Mouse (Mus musculus) kidney, embryonic 16.5 days (tissue): ENCODE data around the gene Olfr1416. TPM values are rescaled to one million over a fixed set of nuclear protein-coding genes. Genes with fewer than 3 reads are reported as not detected.

Source experiments
- ATAC-seq: fragments of 200-750 bp; cut with Nextera tagmentation; 2 replicates; pipeline ENCODE4 v1.8.0; 2017; ENCODE audit warnings: moderate TSS enrichment; ENCODE audit not compliant: low FRiP score, low TSS enrichment
- H3K27ac ChIP-seq: fragments of 300-500 bp; sonication (generic); 2 replicates; pipeline ENCODE4 v1.5.1; 2014; ENCODE audit warnings: low read length
- H3K27me3 ChIP-seq: fragments of 300-500 bp; sonication (generic); 2 replicates; pipeline ENCODE4 v1.6.1; 2014; ENCODE audit warnings: low read length, control low read depth, mixed read lengths; ENCODE audit not compliant: insufficient read depth
- H3K36me3 ChIP-seq: fragments of 300-500 bp; sonication (generic); 2 replicates; pipeline ENCODE4 v1.6.1; 2014; ENCODE audit warnings: low read length, control low read depth, mixed read lengths; ENCODE audit not compliant: insufficient read depth
- H3K4me1 ChIP-seq: fragments of 300-500 bp; sonication (generic); 2 replicates; pipeline ENCODE4 v1.6.1; 2014; ENCODE audit warnings: low read length, control low read depth, mixed read lengths; ENCODE audit not compliant: insufficient read depth
- H3K4me2 ChIP-seq: fragments of 300-500 bp; sonication (generic); replicated peaks from 2 replicates; pipeline ENCODE4 v1.6.1; 2014; ENCODE audit warnings: low read depth, low read length
- H3K4me3 ChIP-seq: fragments of 300-500 bp; sonication (generic); 2 replicates; pipeline ENCODE4 v1.5.1; 2014; ENCODE audit warnings: mild to moderate bottlenecking, low read length
- H3K9ac ChIP-seq: fragments of 300-500 bp; sonication (generic); replicated peaks from 2 replicates; pipeline ENCODE4 v1.6.1; 2014; ENCODE audit warnings: low read length
- H3K9me3 ChIP-seq: fragments of 300-500 bp; sonication (generic); 2 replicates; pipeline ENCODE4 v1.6.1; 2016; ENCODE audit warnings: low read length, control low read depth
- WGBS: fragments of 180-500 bp; shearing (Covaris S2); extraction: QIAGEN DNeasy Blood & Tissue Kit; methylation state at CpG from one replicate; pipeline ENCODE4 v1.1.7; 2014; 5-methylcytosine and 5-hydroxymethylcytosine counted together
- polyA plus RNA-seq: library from polyadenylated mRNA; unstranded; fragments of >200 nt; fragmentation: Nextera tagmentation; extraction: Ambion mirVana; gene quantifications from 2 replicates; pipeline ENCODE4 v1.2.1, GENCODE M21; 2015

The Olfr1416 gene
- polyA plus RNA-seq, 1 experiment from 2014 or later = not detected

DNA sequence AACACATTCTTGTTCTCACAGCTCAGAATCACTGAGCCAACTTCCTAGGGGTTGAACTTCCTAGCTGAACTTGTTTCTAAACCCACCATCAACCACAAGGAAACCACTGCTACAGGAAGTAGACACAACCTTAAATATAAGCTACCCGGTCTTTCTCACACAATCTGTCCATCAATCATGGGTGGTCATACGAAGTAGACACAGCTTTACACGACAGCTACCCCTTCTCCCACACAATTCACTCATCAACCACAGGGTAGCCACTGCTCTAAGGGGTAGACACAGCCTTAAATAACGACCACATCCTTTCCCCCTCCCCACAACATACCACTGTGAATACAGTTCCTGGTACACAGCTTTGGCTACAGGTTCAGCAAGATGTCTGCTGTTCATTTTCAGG is 16.0 kb downstream of the Olfr1416 start:
- Histone ChIP-seq H3K36me3 (peaks cover 64% of the 10 kb centered on the region), H3K4me1 (peaks cover 9% of the 10 kb centered on the region), H3K9ac (no peak overlapping the region), H3K9me3 (no peaks in the 10 kb centered on the region), H3K27ac (no peak overlapping the region), H3K4me2 (no peak overlapping the region), H3K27me3 (no peaks in the 10 kb centered on the region), H3K4me3 (no peak overlapping the region)
- WGBS = 78% methylated on average over 4 of the region's 4 CpGs
- ATAC-seq = no peak

DNA sequence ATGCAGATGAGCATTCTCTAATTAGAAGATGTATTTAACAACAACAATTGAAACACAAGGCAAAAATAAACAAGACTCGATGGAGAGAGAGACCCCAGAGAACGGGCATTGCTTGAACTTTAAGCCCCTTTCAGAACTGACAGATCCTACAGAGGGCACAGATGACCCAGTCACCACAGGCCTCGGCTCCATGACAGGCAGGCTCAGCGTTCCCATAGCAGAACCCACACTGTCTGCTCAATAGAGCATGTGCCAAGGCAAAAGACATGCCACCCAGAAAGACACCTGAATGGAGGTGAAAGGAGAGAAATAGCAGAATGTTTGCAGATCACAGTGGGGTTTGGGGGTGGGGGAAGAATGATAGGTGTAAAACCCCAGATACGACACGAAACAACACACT is 26.5 kb downstream of the Olfr1416 start:
- 89% methylated on average over 6 of the region's 6 CpGs for WGBS
- Histone ChIP-seq H3K4me2 (no peak overlapping the region), H3K27ac (no peak overlapping the region), H3K9me3 (0 out of 2 replicates have a peak, but pooled peaks cover 3% of the 10 kb centered on the region), H3K9ac (no peak overlapping the region), H3K4me3 (no peak overlapping the region), H3K4me1 (no peaks in the 10 kb centered on the region), H3K27me3 (no peaks in the 10 kb centered on the region), H3K36me3 (peaks cover 74% of the 10 kb centered on the region)
- ATAC-seq = no peak

DNA sequence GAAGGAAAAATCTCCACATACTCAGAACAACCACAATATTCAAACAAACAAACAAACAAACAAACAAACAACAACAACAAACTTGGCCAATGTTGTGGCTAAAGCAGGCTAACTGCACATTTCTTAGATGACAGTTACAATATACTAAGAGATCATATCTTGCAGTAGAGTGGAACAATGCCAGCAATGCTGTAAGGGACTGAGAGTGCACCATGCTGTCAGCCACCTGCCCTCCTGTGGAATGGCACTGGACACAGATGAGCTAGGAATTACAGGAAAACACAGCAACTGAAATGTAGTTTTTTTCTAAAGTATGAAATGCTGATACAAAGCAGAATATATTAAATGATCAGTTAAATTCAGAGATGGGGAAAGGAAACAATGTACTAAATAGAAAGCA is 27.2 kb downstream of the Olfr1416 start:
- H3K9ac ChIP-seq = no peak overlapping the region
- peaks cover 74% of the 10 kb centered on the region for H3K36me3 ChIP-seq
- H3K4me1 ChIP-seq = no peaks in the 10 kb centered on the region
- H3K9me3 ChIP-seq = 0 out of 2 replicates have a peak, but pooled peaks cover 3% of the 10 kb centered on the region
- ATAC-seq = no peak
- no peak overlapping the region for H3K27ac ChIP-seq
- H3K4me3 ChIP-seq = no peak overlapping the region
- H3K27me3 ChIP-seq = no peaks in the 10 kb centered on the region
- no peak overlapping the region for H3K4me2 ChIP-seq

DNA sequence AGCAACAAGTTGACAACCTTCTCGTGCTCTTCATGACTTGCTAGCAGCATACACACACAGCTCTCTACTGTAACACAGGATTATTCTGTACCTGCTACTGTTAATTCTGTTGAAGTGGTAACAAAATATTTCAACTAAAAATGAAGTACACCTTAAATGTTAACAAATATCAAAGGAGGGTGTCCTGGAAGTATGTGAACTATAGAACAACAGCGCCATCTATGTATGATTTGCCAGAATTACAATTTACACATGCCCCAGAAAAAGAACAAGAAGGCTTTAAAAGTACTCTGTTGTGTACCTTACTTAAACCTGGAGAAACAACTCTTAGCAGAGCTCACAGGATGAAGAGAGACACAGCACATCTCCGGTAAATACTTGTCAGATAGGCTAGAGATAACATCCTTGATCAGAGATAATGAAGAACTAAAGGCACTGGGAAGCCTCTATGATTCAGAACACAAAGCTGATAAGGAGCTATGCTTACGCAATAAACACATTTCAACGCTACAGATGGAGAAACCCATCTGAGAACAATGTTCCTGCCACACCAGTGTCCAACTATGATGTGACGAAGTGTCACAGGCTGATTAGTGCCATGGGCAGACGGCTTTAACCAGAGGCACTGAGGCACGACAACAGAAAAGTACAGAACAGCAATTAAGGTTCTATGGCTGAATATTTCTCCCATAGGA is 31.0 kb downstream of the Olfr1416 start:
- Histone ChIP-seq H3K4me1 (no peaks in the 10 kb centered on the region), H3K27ac (no peak overlapping the region), H3K4me3 (no peak overlapping the region), H3K9ac (no peak overlapping the region), H3K4me2 (no peak overlapping the region), H3K27me3 (no peaks in the 10 kb centered on the region), H3K9me3 (0 out of 2 replicates have a peak, but pooled peaks cover 3% of the 10 kb centered on the region), H3K36me3 (peaks cover 67% of the 10 kb centered on the region)
- ATAC-seq = no peak
- 71% methylated on average over 8 of the region's 8 CpGs for WGBS

DNA sequence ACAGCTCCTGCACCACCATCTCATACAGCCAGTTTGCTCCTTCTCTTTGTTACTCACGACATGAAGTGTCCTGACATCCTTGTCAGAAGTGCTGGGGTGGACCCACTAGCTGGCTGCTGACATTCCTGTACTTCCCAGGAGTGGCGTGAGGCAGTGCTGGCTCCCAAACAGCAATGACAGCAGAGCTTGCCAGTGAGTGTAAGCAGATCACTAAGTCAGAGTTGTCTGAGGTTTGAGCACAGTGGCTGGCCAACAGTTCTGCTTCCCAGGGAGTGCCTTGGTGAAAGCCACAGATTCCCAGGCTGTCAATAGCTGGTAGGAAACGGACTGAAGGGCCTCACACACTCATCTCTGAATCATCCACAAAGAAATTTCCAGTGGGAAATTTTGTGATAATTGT is 36.6 kb downstream of the Olfr1416 start:
- no peak overlapping the region for H3K9ac ChIP-seq
- H3K27ac ChIP-seq = no peak overlapping the region
- H3K9me3 ChIP-seq = no peaks in the 10 kb centered on the region
- H3K27me3 ChIP-seq = no peaks in the 10 kb centered on the region
- no peak for ATAC-seq
- no peaks in the 10 kb centered on the region for H3K4me1 ChIP-seq
- 66% methylated on average over 3 of the region's 3 CpGs for WGBS
- H3K36me3 ChIP-seq = peaks cover 53% of the 10 kb centered on the region
- no peak overlapping the region for H3K4me3 ChIP-seq
- no peak overlapping the region for H3K4me2 ChIP-seq

DNA sequence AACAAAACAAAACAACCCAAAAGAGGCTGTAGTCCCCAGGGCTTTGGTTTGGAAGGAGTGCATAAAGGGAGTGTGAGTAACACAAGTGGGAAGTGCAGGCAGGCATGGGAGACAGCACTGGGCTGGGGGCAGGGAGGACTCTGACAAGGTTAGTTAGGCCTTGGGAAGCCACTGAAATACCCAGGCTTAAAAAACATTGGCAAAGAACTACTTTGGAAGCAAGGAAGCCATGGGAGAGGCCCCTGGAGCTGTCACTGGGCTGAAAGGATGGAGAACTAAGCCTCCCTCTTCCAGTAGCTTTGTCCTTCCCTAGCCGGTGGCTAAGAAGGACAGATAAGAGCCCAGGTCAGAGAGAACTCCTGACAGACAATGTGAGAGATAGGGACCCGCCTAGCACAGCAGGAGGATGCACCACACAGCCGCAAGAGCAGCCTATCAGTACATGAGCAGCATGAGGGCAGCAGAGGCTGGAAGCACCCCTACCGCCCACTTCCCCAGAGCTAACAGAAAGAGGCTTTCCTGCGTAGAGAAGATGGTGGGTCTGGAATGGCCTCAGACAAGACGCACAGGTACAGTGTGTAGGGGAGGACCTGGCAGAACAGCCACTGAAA is 43.4 kb downstream of the Olfr1416 start:
- no peak overlapping the region for H3K9ac ChIP-seq
- no peaks in the 10 kb centered on the region for H3K9me3 ChIP-seq
- H3K4me2 ChIP-seq = no peak overlapping the region
- ATAC-seq = no peak
- H3K4me1 ChIP-seq = no peaks in the 10 kb centered on the region
- no peaks in the 10 kb centered on the region for H3K27me3 ChIP-seq
- no peak overlapping the region for H3K4me3 ChIP-seq
- H3K36me3 ChIP-seq = peaks cover 39% of the 10 kb centered on the region
- H3K27ac ChIP-seq = no peak overlapping the region
- 91% methylated on average over 6 of the region's 6 CpGs for WGBS

DNA sequence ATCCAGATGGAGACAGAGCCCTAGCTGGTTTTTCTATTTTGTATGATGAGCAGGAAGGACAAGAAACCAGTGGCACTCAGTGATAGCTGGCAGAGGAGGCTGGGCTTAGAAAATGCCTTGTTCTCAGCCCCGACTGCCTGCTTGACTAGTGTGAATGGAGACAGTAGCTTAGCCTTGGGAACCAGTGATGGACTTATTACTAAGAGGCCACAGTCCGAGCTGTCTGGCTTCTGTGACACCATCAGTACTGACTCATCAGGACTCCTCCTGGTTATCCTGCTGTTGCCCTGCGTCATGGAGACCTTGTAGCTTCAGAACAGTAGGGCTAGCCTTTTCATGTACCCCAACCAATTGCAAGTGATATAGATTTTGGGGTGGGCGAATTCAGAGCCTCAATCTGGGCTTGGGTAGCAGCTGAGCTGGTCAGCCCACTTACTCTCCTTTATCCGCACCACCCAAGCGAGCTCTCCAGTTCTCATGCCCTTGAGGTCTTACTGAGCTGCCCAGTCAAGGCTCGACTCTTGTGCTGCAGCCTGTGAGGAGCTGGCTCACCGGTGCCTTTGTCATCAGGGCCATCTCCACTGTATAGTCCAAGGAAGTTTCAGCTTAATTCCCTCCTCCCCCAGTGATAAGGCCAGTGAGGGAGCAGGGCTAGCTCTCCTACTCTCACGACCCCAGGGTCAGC is 44.7 kb downstream of the Olfr1416 start:
- Histone ChIP-seq H3K27ac (no peak overlapping the region), H3K36me3 (peaks cover 36% of the 10 kb centered on the region)

DNA sequence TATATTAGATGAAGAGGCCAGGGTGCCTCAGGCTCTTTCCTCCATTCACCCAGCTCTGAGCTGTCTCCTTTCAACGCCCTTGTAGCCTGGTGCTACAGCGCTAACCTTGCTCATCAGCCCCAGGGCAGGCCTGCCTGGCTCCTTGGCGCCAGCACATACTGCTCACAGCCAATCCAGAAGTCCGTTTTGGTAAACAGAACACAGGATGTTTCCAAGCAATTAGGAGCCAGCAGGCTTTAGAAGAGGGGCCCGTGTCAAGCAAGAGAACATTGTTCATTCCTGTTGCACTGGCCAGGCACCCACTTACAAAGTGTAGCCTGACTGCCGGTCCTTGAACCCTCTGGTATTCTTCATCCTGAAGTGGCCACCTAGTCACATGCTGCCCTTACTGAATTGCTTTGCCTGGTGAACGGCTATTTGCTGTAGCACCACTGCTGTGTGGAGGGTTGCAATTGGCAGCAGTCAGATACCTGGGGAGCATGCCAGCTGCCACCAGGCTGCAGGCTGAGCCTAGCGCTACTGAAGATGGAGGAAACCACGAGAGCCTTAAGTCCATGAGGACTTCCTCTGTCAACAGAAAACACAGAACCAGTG is 47.1 kb downstream of the Olfr1416 start:
- 46% methylated on average over 9 of the region's 9 CpGs for WGBS
- Histone ChIP-seq H3K4me3 (no peak overlapping the region), H3K4me2 (no peak overlapping the region), H3K27me3 (no peaks in the 10 kb centered on the region), H3K9ac (no peak overlapping the region), H3K27ac (no peak overlapping the region), H3K4me1 (no peaks in the 10 kb centered on the region), H3K9me3 (no peaks in the 10 kb centered on the region), H3K36me3 (peaks cover 24% of the 10 kb centered on the region)
- no peak for ATAC-seq

More for the DNA sequence above, 44.7 kb downstream of the Olfr1416 start:
- Histone ChIP-seq H3K4me2 (no peak overlapping the region), H3K27me3 (no peaks in the 10 kb centered on the region), H3K9me3 (no peaks in the 10 kb centered on the region), H3K9ac (no peak overlapping the region), H3K4me1 (no peaks in the 10 kb centered on the region), H3K4me3 (no peak overlapping the region)
- no peak for ATAC-seq
- 86% methylated on average over 9 of the region's 9 CpGs for WGBS

DNA sequence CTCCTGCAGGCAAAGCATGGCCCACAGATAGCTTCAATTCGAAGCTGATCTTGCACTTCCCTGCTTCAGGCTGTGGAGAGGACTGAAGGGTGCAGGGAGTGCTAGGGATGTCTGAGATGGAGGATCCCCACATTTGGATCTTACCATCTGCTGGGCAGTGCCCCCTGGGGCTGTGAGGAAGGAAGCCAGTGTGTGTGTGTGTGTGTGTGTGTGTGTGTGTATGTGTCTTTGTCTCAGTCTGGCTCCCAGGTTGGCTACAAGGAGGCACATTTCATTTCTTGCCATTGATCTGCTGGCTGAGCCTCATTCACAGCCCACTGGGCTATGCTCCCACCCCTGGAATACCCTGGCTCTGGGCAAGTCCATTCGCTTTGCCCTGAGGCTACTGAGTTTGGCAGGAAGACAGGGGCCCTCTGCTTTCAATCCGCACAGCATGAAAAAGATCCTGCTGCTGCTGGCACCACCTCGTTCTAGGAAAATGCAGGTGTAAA is 48.0 kb downstream of the Olfr1416 start:
- no peaks in the 10 kb centered on the region for H3K9me3 ChIP-seq
- H3K4me3 ChIP-seq = no peak overlapping the region
- no peaks in the 10 kb centered on the region for H3K4me1 ChIP-seq
- H3K4me2 ChIP-seq = no peak overlapping the region
- no peak for ATAC-seq
- no peak overlapping the region for H3K27ac ChIP-seq
- peaks cover 17% of the 10 kb centered on the region for H3K36me3 ChIP-seq
- H3K9ac ChIP-seq = no peak overlapping the region
- H3K27me3 ChIP-seq = no peaks in the 10 kb centered on the region
- 62% methylated on average over 4 of the region's 4 CpGs for WGBS
